ENCODE assay signal across 8 mouse cellular contexts in genomic region chr6:120188376-120189235, GRCm38 (mm10).
DNase-seq lines count a peak whose midpoint lies in the region; ATAC-seq and TF ChIP-seq lines count a peak whose summit lies in the region.

No protein-coding gene starts in this region.

- H3K27me3 ChIP-seq in heart, embryonic 11.5 days (ENCODE audit: control insufficient read depth, insufficient read depth, low read length): no peaks in the 10 kb centered on the region
- H3K27me3 ChIP-seq in limb, embryonic 14.5 days (ENCODE audit: control insufficient read depth, insufficient read depth, low read length): no peaks in the 10 kb centered on the region

- no peak overlapping the region for H3K27ac ChIP-seq in heart, embryonic 11.5 days (ENCODE audit: low read depth, low read length)
- H3K27ac ChIP-seq in limb, embryonic 14.5 days (replicated peaks; ENCODE audit: low read depth, low read length): 0 out of 2 replicates have a peak overlapping the region, but pooled peaks have one; percentile 1

- H3K4me1 ChIP-seq in heart, embryonic 11.5 days (ENCODE audit: control insufficient read depth, insufficient read depth, low read length): peaks cover 55% of the 10 kb centered on the region
- H3K4me1 ChIP-seq in limb, embryonic 14.5 days (ENCODE audit: control insufficient read depth, insufficient read depth, low read length): peaks cover 13% of the 10 kb centered on the region

- peak; percentile 42 for ATAC-seq in heart, embryonic 11.5 days (replicated peaks; ENCODE audit: insufficient number of reproducible peaks, low FRiP score, low TSS enrichment)
- ATAC-seq in limb, embryonic 14.5 days (ENCODE audit: low FRiP score, low read depth): peak; percentile 45

- no peak for TF ChIP-seq POLR2A in limb, embryonic 14.5 days (IDR thresholded peaks at IDR 0.05; ENCODE audit: borderline replicate concordance, extremely low read depth, insufficient read depth, insufficient read length)

- no peaks in the 10 kb centered on the region for H3K9me3 ChIP-seq in heart, embryonic 11.5 days (replicated peaks; ENCODE audit: control insufficient read depth, low read length)
- H3K9me3 ChIP-seq in limb, embryonic 14.5 days (ENCODE audit: control insufficient read depth, low read length): no peaks in the 10 kb centered on the region

- H3K9ac ChIP-seq in heart, embryonic 11.5 days (ENCODE audit: low read depth, low read length): no peak overlapping the region
- peak overlapping the region; percentile 36 for H3K9ac ChIP-seq in limb, embryonic 14.5 days (ENCODE audit: low read depth, low read length, severe bottlenecking)

- H3K36me3 ChIP-seq in heart, embryonic 11.5 days (ENCODE audit: control insufficient read depth, insufficient read depth, low read length): no peaks in the 10 kb centered on the region
- H3K36me3 ChIP-seq in limb, embryonic 14.5 days (ENCODE audit: control insufficient read depth, insufficient read depth, low read length): no peaks in the 10 kb centered on the region

- peak overlapping the region; percentile 51 for H3K4me2 ChIP-seq in heart, embryonic 11.5 days
- H3K4me2 ChIP-seq in limb, embryonic 14.5 days (replicated peaks; ENCODE audit: low read depth, low read length, severe bottlenecking): peak overlapping the region; percentile 41

- WGBS in heart, embryonic 11.5 days (ENCODE audit: insufficient replicate concordance): 23% methylated on average over 24 of the region's 24 CpGs
- WGBS in limb, embryonic 14.5 days: 19% methylated on average over 24 of the region's 24 CpGs

- peak; percentile 53 for DNase-seq in adrenal gland, postnatal 10 days
- no peak for DNase-seq in adrenal gland, adult 8-10 months
- peak; percentile 67 for DNase-seq in embryo, embryonic 11 days
- DNase-seq in limb, embryonic 14.5 days (ENCODE audit: low spot score): peak; percentile 32
- DNase-seq in neural tube, embryonic 10.5 days (ENCODE audit: extremely low spot score, low spot score): peak; percentile 56
- peak; percentile 76 for DNase-seq in thymus, postnatal 25 days
- no peak for DNase-seq in right cerebral cortex, postnatal 10 days (ENCODE audit: low spot score in 2 of 2)

- H3K4me3 ChIP-seq in heart, embryonic 11.5 days (ENCODE audit: low read depth, low read length): no peak overlapping the region
- H3K4me3 ChIP-seq in limb, embryonic 14.5 days (replicated peaks; ENCODE audit: low read length): peak overlapping the region; percentile 22; the same call in 1 of the 2 replicates

Comparison
In these comparisons a context has a peak if more than half of its experiments do, and no peak if none do; other contexts are left out.
1. DNase-seq: peak in adrenal gland, postnatal 10 days (single experiment), embryo, embryonic 11 days (single experiment), limb, embryonic 14.5 days (single experiment), neural tube, embryonic 10.5 days (single experiment) and thymus, postnatal 25 days (single experiment); none in adrenal gland, adult 8-10 months (single experiment) and right cerebral cortex, postnatal 10 days (0 of 2).